Mouse (Mus musculus) cerebellum, adult 2 months (tissue): ENCODE data around the gene Pms2. TPM values are rescaled to one million over a fixed set of nuclear protein-coding genes. Genes with fewer than 3 reads are reported as not detected.

Experiments used
- DNase-seq, 2 experiments: peaks; one replicate each; pipeline ENCODE4 v3.0.0; 2021
- H3K27ac ChIP-seq: fragments of 200-500 bp; 2 replicates; pipeline ENCODE4 v1.5.1; 2012; ENCODE audit warnings: low read length, control low read depth, inconsistent platforms; ENCODE audit not compliant: insufficient read depth
- H3K27me3 ChIP-seq: fragments of 200-500 bp; 2 replicates; pipeline ENCODE4 v1.6.1; 2012; ENCODE audit warnings: inconsistent platforms, mild to moderate bottlenecking, low read length, moderate library complexity; ENCODE audit not compliant: control insufficient read depth, insufficient read depth
- H3K4me1 ChIP-seq: fragments of 200-500 bp; 2 replicates; pipeline ENCODE4 v1.6.1; 2011; ENCODE audit warnings: low read length; ENCODE audit not compliant: control insufficient read depth, insufficient read depth
- H3K4me3 ChIP-seq: fragments of 200-500 bp; replicated peaks from 2 replicates; pipeline ENCODE3; 2011; ENCODE audit warnings: mild to moderate bottlenecking, low read depth, low read length, control low read depth; ENCODE audit not compliant: insufficient read depth
- CTCF ChIP-seq: fragments of 200-500 bp; IDR thresholded peaks from 2 replicates; pipeline ENCODE4 v1.5.1; 2011; ENCODE audit warnings: low read depth, mild to moderate bottlenecking, control low read depth, low read length, moderate library complexity, borderline replicate concordance; ENCODE audit not compliant: insufficient read depth
- POLR2A ChIP-seq: fragments of 200-500 bp; IDR thresholded peaks from 2 replicates; pipeline ENCODE4 v1.6.1; 2011; ENCODE audit warnings: low read length, control low read depth, borderline replicate concordance; ENCODE audit not compliant: insufficient read depth
- WGBS: fragments of 180-500 bp; shearing (Covaris S2); methylation state at CpG from one replicate; pipeline ENCODE4 v1.1.7; 2018; 5-methylcytosine and 5-hydroxymethylcytosine counted together
- polyA plus RNA-seq: library from polyadenylated mRNA; depleted of rRNA; stranded (reverse); fragments of >200 nt; gene quantifications from 2 replicates; pipeline ENCODE4 v1.2.3, GENCODE M21; 2012

Pms2 gene
- polyA plus RNA-seq, 1 experiment, result 17.2 TPM

DNA sequence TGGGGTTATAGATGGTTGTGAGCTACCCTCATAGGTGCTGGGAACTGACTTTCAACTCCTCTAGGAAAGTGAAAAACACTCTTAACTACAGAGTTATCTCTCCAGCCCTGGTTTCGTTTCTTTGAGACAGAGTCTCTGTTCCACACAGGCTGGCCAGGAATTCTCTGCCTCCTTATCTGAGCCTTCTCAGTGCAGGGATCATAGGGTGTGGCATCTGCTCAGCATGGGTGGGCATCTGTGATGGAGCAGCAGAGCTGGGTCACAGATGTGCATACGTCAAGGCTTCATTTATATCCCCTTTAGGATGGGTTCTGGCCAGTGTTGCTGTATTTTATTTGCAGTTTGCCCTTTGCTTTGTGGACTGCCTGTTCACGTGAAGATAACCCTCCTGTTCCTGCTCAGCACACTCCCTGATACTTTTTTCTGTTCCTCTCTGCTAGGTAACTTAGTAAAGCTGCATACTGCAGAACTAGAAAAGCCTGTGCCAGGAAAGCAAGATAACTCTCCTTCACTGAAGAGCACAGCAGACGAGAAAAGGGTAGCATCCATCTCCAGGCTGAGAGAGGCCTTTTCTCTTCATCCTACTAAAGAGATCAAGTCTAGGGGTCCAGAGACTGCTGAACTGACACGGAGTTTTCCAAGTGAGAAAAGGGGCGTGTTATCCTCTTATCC is 15.2 kb downstream of the Pms2 start:
- no peak for TF ChIP-seq CTCF
- TF ChIP-seq POLR2A, result no peak
- no peak overlapping the region for H3K4me3 ChIP-seq
- no peaks in the 10 kb centered on the region for H3K27me3 ChIP-seq
- H3K27ac ChIP-seq, result no peak overlapping the region
- WGBS, result 90% methylated on average over 6 of the region's 6 CpGs
- no peak for DNase-seq
- H3K4me1 ChIP-seq, result no peaks in the 10 kb centered on the region

DNA sequence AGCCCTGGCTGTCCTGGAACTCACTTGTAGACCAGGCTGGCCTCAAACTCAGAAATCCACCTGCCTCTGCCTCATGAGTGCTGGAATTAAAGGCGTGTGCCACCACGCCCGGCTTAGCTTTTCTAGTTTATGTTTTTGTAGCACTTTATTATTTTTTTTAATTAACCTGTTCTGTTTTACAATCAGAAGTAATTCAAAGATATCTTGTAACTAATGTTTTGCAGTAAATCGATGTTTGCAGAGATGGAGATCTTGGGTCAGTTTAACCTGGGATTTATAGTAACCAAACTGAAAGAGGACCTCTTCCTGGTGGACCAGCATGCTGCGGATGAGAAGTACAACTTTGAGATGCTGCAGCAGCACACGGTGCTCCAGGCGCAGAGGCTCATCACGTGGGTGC is 18.1 kb downstream of the Pms2 start, which contains the start of gene Gm42421:
Gm42421 (plus strand) TSS at position 301 of the 400 bp plus-strand sequence.
- H3K4me1 ChIP-seq, result no peaks in the 10 kb centered on the region
- H3K4me3 ChIP-seq, result no peak within 1 kb of the TSS
- no peak for DNase-seq
- no peak within 1 kb of the TSS for H3K27ac ChIP-seq
- TF ChIP-seq POLR2A (no peak), CTCF (no peak)
- 93% methylated on average over 8 of the region's 8 CpGs for WGBS
- H3K27me3 ChIP-seq, result no peaks in the 10 kb centered on the region

DNA sequence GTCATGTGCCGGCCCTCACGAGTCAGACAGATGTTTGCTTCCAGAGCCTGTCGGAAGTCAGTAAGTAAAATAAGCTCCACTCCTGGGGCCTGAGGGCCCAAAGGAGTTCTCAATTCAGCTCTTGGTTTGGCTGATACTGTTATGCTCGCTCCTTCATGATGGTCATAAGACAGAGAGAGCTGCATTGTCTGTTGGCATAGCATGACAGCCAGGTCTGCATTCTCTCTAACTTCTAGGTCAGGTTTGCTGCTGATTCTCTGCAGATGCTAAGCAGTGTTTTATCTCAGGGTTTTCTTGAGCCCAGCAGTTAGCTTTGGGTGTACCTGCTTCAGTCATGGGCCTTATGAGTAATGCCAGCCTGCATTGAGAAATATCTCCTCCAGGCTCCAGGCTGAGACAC is 19.5 kb downstream of the Pms2 start:
- DNase-seq, result no peak
- H3K4me3 ChIP-seq, result no peak overlapping the region
- H3K4me1 ChIP-seq, result no peaks in the 10 kb centered on the region
- no peaks in the 10 kb centered on the region for H3K27me3 ChIP-seq
- TF ChIP-seq CTCF (no peak), POLR2A (no peak)
- H3K27ac ChIP-seq, result no peak overlapping the region
- WGBS, result 87% methylated on average over 4 of the region's 4 CpGs

DNA sequence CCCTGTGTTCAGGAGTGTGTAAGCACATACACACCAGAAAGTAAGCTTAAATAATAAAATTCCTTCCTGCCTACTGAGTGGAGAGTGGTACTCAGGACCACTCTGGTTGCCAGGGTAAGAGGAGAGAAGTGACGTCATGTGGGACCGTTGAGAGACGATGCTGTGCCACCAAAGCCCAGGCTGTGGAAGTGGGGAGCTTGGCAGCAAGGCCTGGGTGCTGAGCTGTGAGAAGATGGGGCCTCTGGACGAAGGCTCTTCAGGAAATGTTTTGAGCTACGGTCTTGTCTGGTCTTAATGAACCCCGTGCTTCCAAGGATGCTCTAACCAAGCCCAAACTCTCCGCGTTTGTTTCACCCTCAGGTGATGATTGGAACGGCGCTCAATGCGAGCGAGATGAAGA is 20.9 kb downstream of the Pms2 start:
- Histone ChIP-seq H3K27ac (no peak overlapping the region), H3K4me1 (no peaks in the 10 kb centered on the region), H3K27me3 (no peaks in the 10 kb centered on the region), H3K4me3 (no peak overlapping the region)
- no peak for DNase-seq
- no peak for TF ChIP-seq POLR2A
- TF ChIP-seq CTCF, result no peak
- WGBS, result 95% methylated on average over 12 of the region's 12 CpGs

DNA sequence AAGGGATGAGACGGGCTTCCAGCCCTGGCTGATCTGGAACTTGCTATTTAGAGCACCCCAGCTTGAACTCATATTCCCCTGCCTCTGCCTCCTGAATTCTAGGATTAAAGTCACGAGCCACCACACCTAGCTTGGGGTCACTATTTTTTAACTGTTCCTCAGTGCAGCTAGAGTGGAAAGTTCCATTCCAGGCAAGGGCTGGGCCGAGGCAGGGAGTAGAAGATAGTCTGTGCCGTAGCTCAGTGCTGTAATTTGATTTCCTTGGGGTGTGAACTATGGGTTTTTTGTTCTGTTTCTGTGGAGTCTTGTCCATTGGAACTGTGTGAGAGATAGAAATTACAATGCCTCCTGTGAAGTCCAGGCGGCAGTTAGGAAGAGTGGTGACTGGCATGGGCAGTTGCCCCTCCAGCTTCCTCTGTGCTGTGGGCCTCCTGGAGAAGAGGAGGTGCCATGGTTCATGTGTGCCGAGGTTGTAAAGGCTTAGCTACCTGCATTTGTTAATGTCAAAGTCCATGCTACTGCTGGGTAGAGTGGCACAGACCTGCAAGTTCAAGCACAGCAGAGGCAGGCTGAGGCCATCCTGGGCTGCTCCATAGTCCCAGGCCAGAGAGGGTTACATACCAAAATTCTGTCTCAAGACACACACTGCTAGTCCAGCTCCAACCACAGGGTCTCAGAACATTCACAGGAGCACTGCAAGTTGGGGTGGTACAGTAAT is 22.3 kb downstream of the Pms2 start:
- no peak overlapping the region for H3K27ac ChIP-seq
- no peak for DNase-seq
- 88% methylated on average over 6 of the region's 6 CpGs for WGBS
- H3K27me3 ChIP-seq, result no peaks in the 10 kb centered on the region
- no peak overlapping the region for H3K4me3 ChIP-seq
- H3K4me1 ChIP-seq, result no peaks in the 10 kb centered on the region
- TF ChIP-seq POLR2A, result no peak
- TF ChIP-seq CTCF, result no peak

DNA sequence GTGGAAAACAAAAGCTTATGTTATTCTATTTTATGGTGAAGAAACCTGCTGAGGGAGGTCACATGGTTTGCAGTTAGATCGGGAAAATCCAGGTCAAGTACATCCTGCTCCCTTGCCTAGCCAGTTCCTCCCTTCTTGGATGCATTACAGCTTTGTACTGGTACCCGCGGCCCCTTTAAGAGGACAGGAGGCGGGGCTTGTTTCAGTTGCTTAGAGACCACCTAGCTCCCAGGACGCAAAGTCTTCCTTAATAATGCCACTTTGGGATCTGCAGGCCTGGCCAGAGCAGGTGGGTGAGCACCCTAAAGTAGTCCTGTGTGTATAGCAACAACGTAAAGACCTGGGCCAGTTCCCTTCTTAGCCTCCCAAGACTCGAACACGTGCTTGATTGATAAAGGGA is 23.1 kb downstream of the Pms2 start, which contains the start of gene Rsph10b:
Rsph10b (plus strand) TSS at position 205 of the 400 bp plus-strand sequence.
- Histone ChIP-seq H3K27ac (no peak within 1 kb of the TSS), H3K4me3 (no peak within 1 kb of the TSS), H3K4me1 (no peaks in the 10 kb centered on the region), H3K27me3 (no peaks in the 10 kb centered on the region)
- TF ChIP-seq POLR2A (no peak), CTCF (no peak)
- DNase-seq, result peak in 1 of 2 experiments; percentile 24
- 15% methylated on average over 8 of the region's 8 CpGs for WGBS

DNA sequence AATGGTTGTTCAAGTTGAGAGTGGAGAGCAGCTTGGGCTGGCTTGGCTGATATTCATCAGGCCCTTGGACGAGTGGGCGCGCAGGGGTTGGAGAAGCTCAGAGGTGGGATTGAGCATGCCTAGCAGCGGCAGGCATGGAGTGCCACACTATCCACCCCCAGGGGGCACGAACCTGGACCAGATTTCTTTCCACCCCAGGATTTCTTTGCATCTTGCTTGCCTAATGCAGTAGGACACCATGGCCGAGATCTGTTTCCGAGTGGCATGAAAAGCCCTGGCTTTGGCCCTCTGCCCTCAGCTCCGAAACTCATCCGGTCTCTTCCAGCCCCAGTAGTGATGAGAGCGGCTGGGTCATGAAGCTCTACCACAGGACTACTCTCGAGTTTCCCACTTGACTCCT is 23.6 kb downstream of the Pms2 start:
- no peaks in the 10 kb centered on the region for H3K27me3 ChIP-seq
- no peak overlapping the region for H3K4me3 ChIP-seq
- no peak overlapping the region for H3K27ac ChIP-seq
- no peaks in the 10 kb centered on the region for H3K4me1 ChIP-seq
- no peak for TF ChIP-seq POLR2A
- TF ChIP-seq CTCF, result no peak
- 61% methylated on average over 11 of the region's 11 CpGs for WGBS
- DNase-seq, result no peak

DNA sequence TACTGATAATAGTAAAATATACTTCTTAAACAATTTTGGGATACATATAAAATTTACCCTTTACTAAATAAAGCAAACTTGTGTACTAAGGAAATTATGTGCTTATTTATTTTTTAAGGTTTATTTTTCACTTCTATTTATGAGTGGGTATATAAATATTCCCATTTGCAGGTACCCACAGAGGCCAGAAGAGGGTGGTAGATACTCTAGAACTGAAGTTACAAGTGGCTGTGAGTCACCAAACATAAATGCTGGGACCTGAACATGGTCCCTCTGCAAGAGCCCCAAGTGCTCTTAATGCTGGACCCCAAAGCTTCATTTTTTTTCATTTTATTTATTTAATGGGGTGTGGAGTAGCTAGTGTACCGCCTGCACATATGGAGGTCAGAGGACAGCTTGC is 24.1 kb downstream of the Pms2 start:
- 93% methylated on average over 1 of the region's 1 CpGs for WGBS
- Histone ChIP-seq H3K27me3 (no peaks in the 10 kb centered on the region), H3K4me3 (no peak overlapping the region)

More for the DNA sequence above, 24.1 kb downstream of the Pms2 start:
- no peaks in the 10 kb centered on the region for H3K4me1 ChIP-seq
- no peak overlapping the region for H3K27ac ChIP-seq
- no peak for DNase-seq
- no peak for TF ChIP-seq POLR2A
